Mouse (Mus musculus) embryo, embryonic 11 days (tissue): ENCODE results near the gene Klhl24.
"Not testable (repeated sequence)": the region's sequence is repeated elsewhere in the genome, so short reads cannot be mapped to it uniquely, and the experiment has no call there.

ENCODE experiments used
- DNase-seq: peaks from one replicate; pipeline ENCODE4 v3.0.0-alpha.2; 2015

Klhl24 gene

GRCm38 (mm10) chr16:20097069-20097710, at the start of gene Klhl24:
Gene Klhl24 (plus strand): TSS chr16:20097542.
- DNase-seq: peak; percentile 97

- DNase-seq: no peak
These were observed 44.7 kb upstream of the Klhl24 start for GRCm38 (mm10) chr16:20052655-20053054.

DNA sequence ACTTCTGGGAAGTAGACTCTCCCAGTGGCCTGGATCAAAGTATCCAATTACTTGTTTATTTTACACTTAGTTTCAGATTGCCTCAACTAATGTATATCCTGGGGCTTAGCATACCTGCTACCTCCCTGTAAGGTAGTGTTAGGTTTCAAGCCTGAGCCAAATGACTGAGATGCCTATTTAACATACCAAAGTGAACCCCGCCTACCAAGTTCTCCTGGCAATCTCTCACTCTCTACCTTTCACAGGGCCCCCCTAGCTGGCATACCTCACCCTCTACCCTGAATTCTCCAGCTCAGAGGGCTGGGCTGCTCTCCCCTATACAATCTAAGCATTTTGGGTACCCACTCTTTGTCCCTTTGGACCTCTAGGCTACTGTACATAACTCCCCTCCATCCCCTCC, 24.6 kb upstream of the Klhl24 start:
- no peak for DNase-seq

- DNase-seq: no peak
These were observed 20.7 kb upstream of the Klhl24 start for GRCm38 (mm10) chr16:20076675-20077074.

- DNase-seq: no peak
These were observed 17.1 kb upstream of the Klhl24 start for GRCm38 (mm10) chr16:20080271-20080670.

- no peak for DNase-seq
These were observed 12.7 kb upstream of the Klhl24 start for GRCm38 (mm10) chr16:20084623-20085022.

DNA sequence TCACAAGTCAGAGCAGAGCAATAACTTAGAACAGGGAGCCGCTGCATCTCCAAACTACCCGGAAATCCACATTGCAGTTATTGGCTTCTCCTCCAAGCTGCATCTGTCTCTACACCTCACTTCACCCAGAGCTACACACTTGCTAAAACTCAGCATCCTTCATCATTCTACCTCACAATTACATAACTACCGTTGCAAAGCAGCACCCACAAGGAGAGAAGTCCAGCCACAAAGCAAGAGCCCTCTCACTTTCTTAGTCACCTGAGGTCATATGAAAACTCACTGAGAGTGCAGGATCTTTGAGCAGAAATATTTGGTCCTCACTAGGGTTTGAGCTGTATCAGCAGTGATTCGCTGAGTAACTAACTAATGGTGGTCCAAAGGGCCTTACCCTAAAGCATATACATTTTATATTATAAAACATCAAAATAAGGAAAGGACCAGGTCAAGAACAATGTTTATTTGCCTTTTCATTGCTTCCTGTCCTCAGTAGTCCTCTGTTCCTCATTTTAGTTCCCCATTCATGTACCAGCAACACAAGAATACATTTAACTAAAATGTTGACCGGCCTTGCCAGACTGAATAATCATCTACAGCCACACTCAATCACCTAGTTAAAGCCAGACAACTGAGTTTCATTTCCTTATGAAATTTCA, 12.0 kb upstream of the Klhl24 start:
- no peak for DNase-seq

DNA sequence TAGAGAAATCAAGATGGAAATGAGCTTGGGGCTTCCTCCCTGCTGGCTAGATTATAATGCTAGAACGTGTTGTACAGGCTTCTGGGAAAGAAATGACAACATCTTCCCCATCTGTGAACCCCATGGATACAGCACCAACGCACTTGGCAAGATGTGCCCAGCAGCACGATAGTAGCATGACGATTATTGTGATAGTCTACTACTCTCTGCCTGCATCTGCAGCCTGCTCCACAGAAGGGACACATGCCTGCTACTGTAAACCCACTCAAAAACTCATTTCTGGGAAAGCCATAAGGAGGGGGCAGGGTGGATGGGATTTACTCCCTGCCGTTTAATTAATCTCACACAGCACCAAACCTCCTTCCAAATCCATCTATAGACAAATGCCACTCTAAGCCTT, 10.4 kb upstream of the Klhl24 start:
- no peak for DNase-seq

GRCm38 (mm10) chr16:20089636-20090035, 7.7 kb upstream of the Klhl24 start:
- DNase-seq: no peak

GRCm38 (mm10) chr16:20090921-20091575, 6.3 kb upstream of the Klhl24 start:
- DNase-seq: peak; percentile 10

- DNase-seq: peak; percentile 32
These were observed 1.4 kb upstream of the Klhl24 start for GRCm38 (mm10) chr16:20095966-20096365.

- DNase-seq: peak; percentile 95
These were observed 501 bp downstream of the Klhl24 start for GRCm38 (mm10) chr16:20097711-20098374.

- no peak for DNase-seq
These were observed 1.0 kb downstream of the Klhl24 start for GRCm38 (mm10) chr16:20098375-20098727.

- no peak for DNase-seq
These were observed 1.7 kb downstream of the Klhl24 start for GRCm38 (mm10) chr16:20098866-20099629.

- DNase-seq: no peak
These were observed 9.7 kb downstream of the Klhl24 start for GRCm38 (mm10) chr16:20106996-20107395.

- DNase-seq: no peak
These were observed 11.6 kb downstream of the Klhl24 start for GRCm38 (mm10) chr16:20108961-20109360.

- DNase-seq: no peak
These were observed 15.3 kb downstream of the Klhl24 start for GRCm38 (mm10) chr16:20112649-20113048.

DNA sequence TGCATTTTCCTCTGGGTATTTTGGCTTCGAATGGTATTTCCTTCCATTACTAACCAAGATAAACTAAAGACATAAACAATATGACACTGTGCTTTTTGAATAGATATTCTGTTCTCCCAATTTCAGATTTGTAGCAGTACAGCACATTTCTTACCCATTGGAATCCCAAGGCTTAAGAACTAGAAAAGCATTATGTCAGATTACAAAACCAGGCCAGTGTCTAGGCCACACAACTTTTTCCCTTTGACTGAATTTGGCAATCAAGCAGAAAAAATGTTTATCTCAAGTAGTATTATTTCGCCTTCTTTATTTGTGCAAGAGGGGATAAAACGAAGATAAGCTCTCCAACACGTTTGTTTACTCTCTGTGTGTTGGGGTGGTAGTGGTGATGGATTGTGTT, 18.7 kb downstream of the Klhl24 start:
- no peak for DNase-seq

DNA sequence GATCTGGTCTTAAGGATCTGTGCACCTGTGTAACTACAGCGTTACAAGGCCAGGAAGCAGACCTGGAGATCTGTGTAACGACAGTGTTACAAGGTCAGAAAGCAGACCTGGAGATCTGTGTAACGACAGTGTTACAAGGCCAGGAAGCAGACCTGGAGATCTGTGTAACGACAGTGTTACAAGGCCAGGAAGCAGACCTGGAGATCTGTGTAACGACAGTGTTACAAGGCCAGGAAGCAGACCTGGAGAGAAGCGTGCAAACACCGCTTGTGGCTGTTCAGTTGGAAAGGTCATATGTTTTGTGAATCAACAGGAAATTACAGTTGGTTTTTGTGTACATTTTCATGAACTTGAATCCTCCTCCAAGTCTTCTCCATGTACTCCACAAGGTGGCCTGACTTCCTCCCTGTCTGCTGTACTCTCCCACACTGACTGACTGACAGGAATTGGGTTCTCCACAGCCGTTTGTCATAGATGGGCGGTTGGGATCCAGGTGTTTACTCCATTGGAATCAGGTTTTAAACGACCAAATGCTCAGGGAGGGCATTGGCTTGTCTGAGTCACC, 29.1 kb downstream of the Klhl24 start:
- not testable (repeated sequence) for DNase-seq

- DNase-seq: no peak
These were observed 33.1 kb downstream of the Klhl24 start for GRCm38 (mm10) chr16:20130397-20130796.

DNA sequence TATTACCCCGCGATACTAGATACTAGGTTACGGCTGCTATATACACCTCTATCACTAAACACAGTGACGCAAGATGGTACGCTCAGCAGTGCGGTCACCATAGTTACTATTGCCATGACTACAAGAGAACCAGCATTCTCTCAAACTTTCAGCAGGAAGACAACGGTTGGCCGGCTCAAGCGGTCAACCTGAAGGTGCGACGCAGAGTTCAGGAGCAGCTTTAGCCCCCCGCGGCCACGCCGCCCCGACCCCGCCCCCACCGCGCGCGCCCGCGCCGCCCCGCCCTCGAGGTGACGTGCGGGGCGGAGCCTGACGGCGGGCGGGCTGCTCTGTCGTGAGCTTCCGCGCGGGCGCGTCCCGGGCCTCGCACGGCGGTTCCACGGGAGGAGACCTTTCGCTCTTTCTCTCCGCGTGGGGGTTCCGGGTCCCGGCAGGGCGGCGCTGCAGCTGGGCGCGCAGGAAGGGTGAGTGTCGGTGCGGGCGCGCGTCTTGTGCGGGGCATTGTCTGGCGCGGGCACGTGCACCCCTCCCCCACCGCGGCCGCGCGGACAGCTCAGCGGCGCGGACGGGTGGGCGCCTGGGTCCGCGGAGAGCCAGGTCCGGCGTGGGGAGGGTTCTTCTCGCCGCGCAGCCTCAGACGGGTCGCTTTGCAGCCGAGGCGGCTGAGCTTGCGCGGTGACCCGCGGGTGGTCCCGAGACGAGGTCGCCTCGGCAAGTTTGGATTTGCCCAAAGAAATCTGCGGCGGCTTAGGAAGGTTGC, 43.6 kb downstream of the Klhl24 start, which contains the start of gene Yeats2:
Yeats2 (plus strand) TSS at position 292 of the 760 bp plus-strand sequence.
- DNase-seq: peak; percentile 89

DNA sequence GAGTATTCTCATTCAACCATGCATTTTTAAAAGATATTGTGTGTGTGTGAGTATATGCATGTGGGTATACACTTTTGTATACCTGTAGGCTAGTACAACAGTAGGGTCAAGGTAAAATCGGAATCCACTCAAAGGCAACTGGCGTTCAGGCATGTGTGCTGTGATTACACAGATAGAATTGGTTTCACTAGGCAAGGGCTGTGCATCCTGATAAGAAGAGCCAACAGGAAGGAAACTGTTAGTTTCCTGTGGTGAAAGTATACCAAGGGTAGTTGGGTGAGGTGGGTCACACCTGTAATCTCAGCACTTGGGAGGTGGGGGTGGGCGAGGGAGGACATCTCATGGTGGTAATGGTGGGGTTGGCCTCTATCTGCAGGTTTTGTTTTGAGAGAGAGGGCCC, 47.2 kb downstream of the Klhl24 start:
- DNase-seq: no peak
